Comparison of ENCODE assay signal across 8 mouse cellular contexts in the genomic region with DNA sequence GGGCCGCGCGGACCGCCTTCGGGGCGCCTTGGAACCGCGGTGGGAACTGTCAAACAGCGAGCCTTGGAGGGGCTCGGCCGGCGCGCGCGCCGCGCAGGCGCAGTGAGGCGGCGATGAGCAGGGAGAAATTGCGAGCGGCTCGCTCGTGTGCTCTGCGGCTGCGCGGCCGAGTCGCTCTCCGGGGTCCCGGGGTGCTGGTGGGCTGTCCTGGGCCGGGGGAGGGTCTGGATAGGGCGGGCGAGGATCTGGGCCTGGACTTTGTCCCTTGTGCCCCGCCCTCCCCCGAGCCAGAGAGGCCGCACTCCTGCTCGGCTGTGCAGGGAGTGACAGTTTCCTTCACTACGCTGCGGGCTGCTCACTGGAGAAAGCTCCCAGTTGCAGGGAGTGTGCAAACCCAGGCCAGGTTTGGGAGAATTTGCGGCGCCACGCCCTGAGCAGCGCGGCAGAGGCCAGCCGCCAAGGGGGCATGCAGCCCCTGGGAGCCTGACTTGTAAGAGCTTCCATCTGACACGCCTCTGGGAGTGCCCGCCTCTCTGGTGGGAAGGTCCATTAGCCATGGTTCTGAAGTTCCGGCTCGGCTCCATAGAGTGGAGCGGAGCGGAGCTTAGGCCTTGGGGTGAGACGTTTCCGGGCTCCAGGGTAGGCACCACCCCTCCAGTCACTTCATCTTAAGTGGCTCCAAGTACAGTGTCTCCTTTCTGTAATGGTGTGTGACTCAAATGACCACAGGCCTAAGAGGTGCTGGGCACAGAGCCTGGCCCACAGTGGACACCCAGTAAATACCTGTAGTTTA. TPM values are rescaled to one million over a fixed set of nuclear protein-coding genes. Genes with fewer than 3 reads are reported as not detected.
DNase-seq lines count a peak whose midpoint lies in the region; ATAC-seq and TF ChIP-seq lines count a peak whose summit lies in the region.

No protein-coding gene starts in this region.

- peak overlapping the region; percentile 84 for H3K27ac ChIP-seq in intestine, embryonic 14.5 days (ENCODE audit: low read depth)
- H3K27ac ChIP-seq in limb, embryonic 14.5 days (replicated peaks; ENCODE audit: low read depth, low read length), result peak overlapping the region; percentile 23
- H3K27ac ChIP-seq in midbrain, embryonic 15.5 days, result peak overlapping the region; percentile 93
- peak overlapping the region; percentile 86 for H3K27ac ChIP-seq in stomach, postnatal 0 days (replicated peaks)

- TF ChIP-seq POLR2A in limb, embryonic 14.5 days (IDR thresholded peaks at IDR 0.05; ENCODE audit: borderline replicate concordance, extremely low read depth, insufficient read depth, insufficient read length), result no peak

- H3K36me3 ChIP-seq in intestine, embryonic 14.5 days (ENCODE audit: control insufficient read depth, insufficient read depth, low read length), result peaks cover 27% of the 10 kb centered on the region
- H3K36me3 ChIP-seq in limb, embryonic 14.5 days (ENCODE audit: control insufficient read depth, insufficient read depth, low read length), result peaks cover 20% of the 10 kb centered on the region
- H3K36me3 ChIP-seq in midbrain, embryonic 15.5 days (replicated peaks), result peaks cover 14% of the 10 kb centered on the region; the same call in 1 of the 2 replicates
- peaks cover 4% of the 10 kb centered on the region; the same call in 1 of the 2 replicates for H3K36me3 ChIP-seq in stomach, postnatal 0 days (ENCODE audit: control insufficient read depth, insufficient read depth, low read length)

- peak overlapping the region; percentile 66 for H3K4me2 ChIP-seq in intestine, embryonic 14.5 days (ENCODE audit: low read length)
- peak overlapping the region; percentile 91 for H3K4me2 ChIP-seq in limb, embryonic 14.5 days (replicated peaks; ENCODE audit: low read depth, low read length, severe bottlenecking)
- H3K4me2 ChIP-seq in midbrain, embryonic 15.5 days, result peak overlapping the region; percentile 95
- peak overlapping the region; percentile 68 for H3K4me2 ChIP-seq in stomach, postnatal 0 days (replicated peaks; ENCODE audit: low read depth)

- intact Hi-C loops in gastrocnemius, postnatal 36 days (cut with DNase I), result no loop called here

- peak; percentile 90 for DNase-seq in 416B (ENCODE audit: low read depth)
- peak; percentile 66 to 68 for DNase-seq in adrenal gland, adult 18-20 months (ENCODE audit: low spot score in 2 of 2)
- peak; percentile 88 for DNase-seq in embryo, embryonic 10.5 days (ENCODE audit: low spot score)
- peak; percentile 61 to 73 for DNase-seq in gastrocnemius, postnatal 36 days
- no peak for DNase-seq in intestine, embryonic 14.5 days (ENCODE audit: low spot score)
- DNase-seq in limb, embryonic 14.5 days (ENCODE audit: low spot score), result peak; percentile 82
- DNase-seq in stomach, postnatal 0 days (ENCODE audit: low spot score), result peak; percentile 82

- no peaks in the 10 kb centered on the region for H3K9me3 ChIP-seq in intestine, embryonic 14.5 days (ENCODE audit: control insufficient read depth, low read length)
- H3K9me3 ChIP-seq in limb, embryonic 14.5 days (ENCODE audit: control insufficient read depth, low read length), result no peaks in the 10 kb centered on the region
- H3K9me3 ChIP-seq in midbrain, embryonic 15.5 days, result no peaks in the 10 kb centered on the region
- no peaks in the 10 kb centered on the region for H3K9me3 ChIP-seq in stomach, postnatal 0 days (ENCODE audit: control insufficient read depth, low read length)

- H3K4me1 ChIP-seq in intestine, embryonic 14.5 days (replicated peaks; ENCODE audit: control insufficient read depth, insufficient read depth, low read length), result peaks cover 10% of the 10 kb centered on the region
- peaks cover 7% of the 10 kb centered on the region for H3K4me1 ChIP-seq in limb, embryonic 14.5 days (ENCODE audit: control insufficient read depth, insufficient read depth, low read length)
- H3K4me1 ChIP-seq in midbrain, embryonic 15.5 days, result peaks cover 24% of the 10 kb centered on the region
- peaks cover 4% of the 10 kb centered on the region; the same call in 1 of the 2 replicates for H3K4me1 ChIP-seq in stomach, postnatal 0 days (replicated peaks; ENCODE audit: control insufficient read depth, insufficient read depth)

- TF ChIP-seq EP300 in stomach, postnatal 0 days (optimal IDR thresholded peaks at IDR 0.05), result no peak

- under 1% methylated on average over 42 of the region's 54 CpGs for WGBS in intestine, embryonic 14.5 days
- under 1% methylated on average over 52 of the region's 54 CpGs for WGBS in limb, embryonic 14.5 days
- under 1% methylated on average over 54 of the region's 54 CpGs for WGBS in midbrain, embryonic 15.5 days
- WGBS in stomach, postnatal 0 days, result 1% methylated on average over 43 of the region's 54 CpGs

- H3K4me3 ChIP-seq in intestine, embryonic 14.5 days (ENCODE audit: low read depth, low read length), result peak overlapping the region; percentile 92
- peak overlapping the region; percentile 77 for H3K4me3 ChIP-seq in limb, embryonic 14.5 days (replicated peaks; ENCODE audit: low read length)
- peak overlapping the region; percentile 78 for H3K4me3 ChIP-seq in midbrain, embryonic 15.5 days
- peak overlapping the region; percentile 87 for H3K4me3 ChIP-seq in stomach, postnatal 0 days (ENCODE audit: low read depth, low read length)

- H3K9ac ChIP-seq in intestine, embryonic 14.5 days (ENCODE audit: low read length), result peak overlapping the region; percentile 57
- peak overlapping the region; percentile 59 for H3K9ac ChIP-seq in limb, embryonic 14.5 days (ENCODE audit: low read depth, low read length, severe bottlenecking)
- peak overlapping the region; percentile 77 for H3K9ac ChIP-seq in midbrain, embryonic 15.5 days
- H3K9ac ChIP-seq in stomach, postnatal 0 days (ENCODE audit: low read length), result peak overlapping the region; percentile 75

- no peak for TF ChIP-seq CTCF in stomach, postnatal 0 days (IDR thresholded peaks at IDR 0.05; ENCODE audit: low read depth)

- peak; percentile 72 for ATAC-seq in intestine, embryonic 14.5 days (replicated peaks; ENCODE audit: low FRiP score, low TSS enrichment, low read depth)
- peak; percentile 77 for ATAC-seq in limb, embryonic 14.5 days (ENCODE audit: low FRiP score, low read depth)
- ATAC-seq in midbrain, embryonic 15.5 days (replicated peaks), result peak; percentile 81
- ATAC-seq in stomach, postnatal 0 days (ENCODE audit: low FRiP score, low TSS enrichment), result peak; percentile 53

- no peaks in the 10 kb centered on the region for H3K27me3 ChIP-seq in intestine, embryonic 14.5 days (replicated peaks; ENCODE audit: control insufficient read depth, insufficient read depth, low read length)
- no peaks in the 10 kb centered on the region for H3K27me3 ChIP-seq in limb, embryonic 14.5 days (ENCODE audit: control insufficient read depth, insufficient read depth, low read length)
- H3K27me3 ChIP-seq in midbrain, embryonic 15.5 days (replicated peaks), result no peaks in the 10 kb centered on the region
- H3K27me3 ChIP-seq in stomach, postnatal 0 days (ENCODE audit: control insufficient read depth, insufficient read depth, low read length), result no peaks in the 10 kb centered on the region

RNA-seq across cellular contexts. Expression of a gene that starts 0.7 kb away (rescaled TPM):
- total RNA-seq in adrenal gland, adult 18-20 months (2021), result 10 to 100 TPM; 13.2 to 15.2 TPM
- total RNA-seq in gastrocnemius, postnatal 36 days (2021), result 1 to 10 TPM; 5.5 to 6.7 TPM
- 40.0 and 41.7 TPM in 2 replicates for polyA plus RNA-seq in intestine, embryonic 14.5 days (2014; fragmentation: Nextera tagmentation; extraction: Ambion mirVana)
- polyA plus RNA-seq in limb, embryonic 14.5 days (2012; rRNA removed), result 49.8 and 71.3 TPM in 2 replicates
- polyA plus RNA-seq in limb, embryonic 14.5 days (2014; fragmentation: Nextera tagmentation; extraction: Ambion mirVana), result 30.9 and 31.8 TPM in 2 replicates
- 66.8 and 69.9 TPM in 2 replicates for polyA plus RNA-seq in midbrain, embryonic 15.5 days (2015; fragmentation: Nextera tagmentation; extraction: Ambion mirVana)
- 29.8 and 32.9 TPM in 2 replicates for polyA plus RNA-seq in stomach, postnatal 0 days (2015; fragmentation: Nextera tagmentation; extraction: Ambion mirVana)

RNA-seq across cellular contexts. Expression of a gene that starts 22.8 kb away (rescaled TPM):
- total RNA-seq in adrenal gland, adult 18-20 months (2021), result 100 to 1,000 TPM; 175 to 243 TPM
- 100 to 1,000 TPM; 356 to 381 TPM for total RNA-seq in gastrocnemius, postnatal 36 days (2021)
- 22.6 and 25.3 TPM in 2 replicates for polyA plus RNA-seq in intestine, embryonic 14.5 days (2014; fragmentation: Nextera tagmentation; extraction: Ambion mirVana)
- polyA plus RNA-seq in limb, embryonic 14.5 days (2012; rRNA removed), result 25.0 and 31.0 TPM in 2 replicates
- polyA plus RNA-seq in limb, embryonic 14.5 days (2014; fragmentation: Nextera tagmentation; extraction: Ambion mirVana), result 33.4 and 36.1 TPM in 2 replicates
- 22.5 and 23.9 TPM in 2 replicates for polyA plus RNA-seq in midbrain, embryonic 15.5 days (2015; fragmentation: Nextera tagmentation; extraction: Ambion mirVana)
- polyA plus RNA-seq in stomach, postnatal 0 days (2015; fragmentation: Nextera tagmentation; extraction: Ambion mirVana), result 22.0 and 25.9 TPM in 2 replicates

RNA-seq across cellular contexts. Expression of a gene that starts 23.1 kb away (rescaled TPM):
- total RNA-seq in adrenal gland, adult 18-20 months (2021), result 100 to 1,000 TPM; 134 to 138 TPM
- 10 to 100 TPM; 55.1 to 58.9 TPM for total RNA-seq in gastrocnemius, postnatal 36 days (2021)
- 76.6 and 78.2 TPM in 2 replicates for polyA plus RNA-seq in intestine, embryonic 14.5 days (2014; fragmentation: Nextera tagmentation; extraction: Ambion mirVana)
- polyA plus RNA-seq in limb, embryonic 14.5 days (2012; rRNA removed), result 142 and 168 TPM in 2 replicates
- 74.5 and 87.6 TPM in 2 replicates for polyA plus RNA-seq in limb, embryonic 14.5 days (2014; fragmentation: Nextera tagmentation; extraction: Ambion mirVana)
- polyA plus RNA-seq in midbrain, embryonic 15.5 days (2015; fragmentation: Nextera tagmentation; extraction: Ambion mirVana), result 152 and 155 TPM in 2 replicates
- polyA plus RNA-seq in stomach, postnatal 0 days (2015; fragmentation: Nextera tagmentation; extraction: Ambion mirVana), result 76.6 and 79.6 TPM in 2 replicates

RNA-seq across cellular contexts. Expression of a gene that starts 28.7 kb away (rescaled TPM):
- total RNA-seq in adrenal gland, adult 18-20 months (2021), result 100 to 1,000 TPM in 1 of 2 experiments, 10 to 100 TPM in 1; 83.1 to 102 TPM
- 10 to 100 TPM; 15.5 to 19.6 TPM for total RNA-seq in gastrocnemius, postnatal 36 days (2021)
- 22.0 and 24.2 TPM in 2 replicates for polyA plus RNA-seq in intestine, embryonic 14.5 days (2014; fragmentation: Nextera tagmentation; extraction: Ambion mirVana)
- polyA plus RNA-seq in limb, embryonic 14.5 days (2012; rRNA removed), result 28.9 and 37.3 TPM in 2 replicates
- polyA plus RNA-seq in limb, embryonic 14.5 days (2014; fragmentation: Nextera tagmentation; extraction: Ambion mirVana), result 20.5 and 21.7 TPM in 2 replicates
- polyA plus RNA-seq in midbrain, embryonic 15.5 days (2015; fragmentation: Nextera tagmentation; extraction: Ambion mirVana), result 33.9 and 34.9 TPM in 2 replicates
- 16.8 and 17.8 TPM in 2 replicates for polyA plus RNA-seq in stomach, postnatal 0 days (2015; fragmentation: Nextera tagmentation; extraction: Ambion mirVana)

RNA-seq across cellular contexts. Expression of a gene that starts 33.6 kb away (rescaled TPM):
- total RNA-seq in adrenal gland, adult 18-20 months (2021), result 10 to 100 TPM; 88.6 to 92.1 TPM
- 10 to 100 TPM; 16.3 to 17.6 TPM for total RNA-seq in gastrocnemius, postnatal 36 days (2021)
- polyA plus RNA-seq in intestine, embryonic 14.5 days (2014; fragmentation: Nextera tagmentation; extraction: Ambion mirVana), result 60.9 and 65.9 TPM in 2 replicates
- 122 and 167 TPM in 2 replicates for polyA plus RNA-seq in limb, embryonic 14.5 days (2012; rRNA removed)
- 64.8 and 70.1 TPM in 2 replicates for polyA plus RNA-seq in limb, embryonic 14.5 days (2014; fragmentation: Nextera tagmentation; extraction: Ambion mirVana)
- 214 and 219 TPM in 2 replicates for polyA plus RNA-seq in midbrain, embryonic 15.5 days (2015; fragmentation: Nextera tagmentation; extraction: Ambion mirVana)
- 84.9 and 102 TPM in 2 replicates for polyA plus RNA-seq in stomach, postnatal 0 days (2015; fragmentation: Nextera tagmentation; extraction: Ambion mirVana)

Comparison
In these comparisons a context has a peak if more than half of its experiments do, and no peak if none do; other contexts are left out.
1. H3K27ac ChIP-seq: peak in every context shown above with its lines; median percentile 93 in midbrain, embryonic 15.5 days; 86 in stomach, postnatal 0 days; 84 in intestine, embryonic 14.5 days; 23 in limb, embryonic 14.5 days.